Mouse (Mus musculus): ENCODE data around the gene Phf14.
A peak's percentile ranks its signal among the peaks of the same experiment; 100 is the strongest.
"Not testable (repeated sequence)": the region's sequence is repeated elsewhere in the genome, so short reads cannot be mapped to it uniquely, and the experiment has no call there.

The Phf14 gene

DNA sequence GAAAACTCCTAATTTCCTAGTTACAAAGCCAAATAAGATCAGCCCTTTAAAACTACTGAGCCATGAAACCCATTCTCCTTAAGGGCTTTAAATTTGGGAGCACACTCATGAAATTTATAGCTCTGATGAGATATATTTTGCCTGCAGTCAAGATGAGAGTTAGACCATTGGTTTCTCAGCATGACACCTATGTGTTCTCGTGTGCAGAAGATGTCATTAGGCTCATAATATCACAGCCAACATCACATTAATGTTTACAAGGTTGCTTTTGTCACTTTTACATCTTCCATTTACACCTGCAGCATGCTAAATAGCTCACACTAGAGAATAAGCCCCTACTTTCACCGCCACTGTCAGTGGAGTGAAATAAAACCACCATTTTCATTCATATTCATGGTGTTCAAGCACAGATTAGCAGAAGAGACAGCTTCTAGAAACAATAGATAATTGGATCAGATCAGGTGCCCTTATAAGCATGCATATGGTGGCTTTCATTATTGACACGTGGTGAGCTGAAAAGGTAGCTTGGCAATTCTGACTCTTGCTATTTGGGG is 181.9 kb downstream of the Phf14 start:
- DNase-seq (ENCODE audit: low spot score in 2 of 2) = no peak

- DNase-seq (ENCODE audit: low spot score in 2 of 2) = no peak
Observed at GRCm38 (mm10) chr6:12095716-12096115, 188.1 kb downstream of the Phf14 start.

GRCm38 (mm10) chr6:12097125-12097524 is 189.5 kb downstream of the Phf14 start:
- DNase-seq (ENCODE audit: low spot score in 2 of 2) = no peak

DNA sequence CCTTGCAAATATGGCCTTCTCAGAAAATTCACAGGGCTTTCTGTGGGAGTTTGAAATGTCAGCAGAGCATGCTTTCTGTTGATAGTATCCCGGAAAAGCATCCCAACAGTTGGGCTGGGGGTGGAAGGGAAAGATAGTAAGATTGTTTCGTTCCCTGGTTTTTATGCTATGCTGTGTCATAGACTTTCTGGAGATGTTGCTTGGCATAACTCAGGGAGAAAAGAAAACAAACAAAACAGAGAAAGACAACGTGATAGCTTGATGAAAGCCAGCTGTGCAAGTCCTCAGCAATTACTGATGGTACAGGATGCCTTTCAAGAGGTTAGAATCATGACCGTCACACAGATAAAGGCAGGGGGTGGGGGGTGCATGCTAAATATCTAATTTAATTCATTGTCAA is 197.5 kb downstream of the Phf14 start:
- DNase-seq (ENCODE audit: low spot score in 2 of 2) = peak; percentile 17 to 53

DNA sequence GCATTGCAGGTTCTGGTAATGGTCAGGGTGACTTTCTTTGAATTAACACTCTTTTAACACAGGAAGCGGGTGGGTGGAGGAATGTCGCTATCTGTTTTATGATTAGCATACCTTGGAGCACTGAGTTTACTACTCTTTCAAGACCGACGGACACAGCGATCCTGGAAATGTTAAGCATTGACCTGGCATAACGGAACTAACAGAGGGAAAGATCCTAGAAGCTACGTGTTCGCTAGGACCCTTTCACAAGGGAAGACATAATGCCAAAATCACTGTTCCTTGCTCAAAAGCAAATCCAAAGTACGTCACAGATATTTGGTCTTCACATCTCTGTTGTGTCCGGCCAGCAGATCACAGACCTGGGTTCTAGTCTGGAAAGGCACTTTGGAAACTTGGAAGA is 199.7 kb downstream of the Phf14 start:
- DNase-seq (ENCODE audit: low spot score in 2 of 2) = no peak

DNA sequence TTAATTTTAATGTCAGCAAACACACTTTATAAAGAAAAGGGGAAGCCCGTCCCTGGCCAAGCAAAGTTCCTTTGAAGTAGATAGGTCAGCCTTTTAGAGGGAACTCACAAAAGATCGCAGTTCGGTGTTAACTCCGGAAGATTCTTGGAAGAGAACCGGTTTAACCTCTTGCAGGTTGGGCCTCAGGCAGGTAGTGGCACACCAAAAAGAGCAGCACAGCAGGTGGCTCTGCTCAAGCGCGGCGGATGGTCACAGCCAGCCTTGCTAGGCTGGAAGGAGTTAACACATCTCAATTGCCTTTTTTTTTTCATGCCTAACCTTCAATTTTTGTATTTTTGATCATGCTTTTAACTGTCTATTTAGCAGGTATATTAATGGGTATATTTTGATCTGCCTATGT is 200.2 kb downstream of the Phf14 start:
- no peak for DNase-seq (ENCODE audit: low spot score in 2 of 2)

GRCm38 (mm10) chr6:12116926-12117818 is 209.6 kb downstream of the Phf14 start:
- no peak for DNase-seq (ENCODE audit: low spot score in 2 of 2)

GRCm38 (mm10) chr6:12117819-12118570 is 210.4 kb downstream of the Phf14 start:
- DNase-seq (ENCODE audit: low spot score in 2 of 2) = no peak

GRCm38 (mm10) chr6:12122759-12123158 is 215.2 kb downstream of the Phf14 start:
- no peak for DNase-seq (ENCODE audit: low spot score in 2 of 2)

DNA sequence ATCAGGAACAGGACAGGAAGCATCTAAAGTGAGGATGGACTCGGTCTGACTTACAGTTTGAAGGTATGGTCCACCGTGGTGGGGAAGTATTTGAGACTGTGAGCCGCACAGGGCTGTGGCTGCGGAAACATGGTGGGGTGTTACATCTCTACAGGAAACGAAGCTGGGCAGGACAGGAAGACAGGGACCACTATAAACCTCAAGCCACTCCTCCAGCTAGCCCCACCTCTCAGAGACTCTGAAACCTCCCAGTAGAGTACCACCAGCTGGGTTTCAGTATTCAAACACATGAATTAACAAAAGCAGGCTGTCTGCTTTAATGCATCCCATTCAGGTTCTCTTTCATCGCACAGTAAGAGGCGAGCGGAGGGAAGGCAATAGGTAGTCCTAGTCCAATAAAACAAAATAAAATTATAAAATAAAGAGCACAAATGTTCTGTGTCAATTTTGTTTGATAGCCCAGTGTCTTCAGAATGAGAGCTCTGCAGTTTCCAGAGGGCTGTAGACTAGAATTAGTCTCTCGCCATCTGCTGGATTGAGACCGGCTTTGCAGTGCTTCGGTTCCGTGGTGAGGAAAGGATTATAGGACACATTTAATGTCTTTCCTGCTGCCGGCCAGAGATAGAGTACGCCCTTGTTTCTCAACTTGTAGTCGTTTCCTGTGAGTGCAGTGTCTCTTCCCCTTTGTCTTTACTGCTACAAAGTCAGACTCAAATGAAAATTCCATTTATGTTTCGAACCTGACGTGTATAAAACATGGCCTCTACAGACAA is 217.6 kb downstream of the Phf14 start:
- DNase-seq (ENCODE audit: low spot score in 2 of 2) = peak; percentile 26 to 77

- not testable (repeated sequence) for DNase-seq (ENCODE audit: low spot score in 2 of 2)
Observed at GRCm38 (mm10) chr6:12126601-12127000, 219.0 kb downstream of the Phf14 start.

- no peak for DNase-seq (ENCODE audit: low spot score in 2 of 2)
Observed at GRCm38 (mm10) chr6:12127287-12127686, 219.7 kb downstream of the Phf14 start.

Data from frontal cortex, postnatal 36 days (tissue).